Mouse (Mus musculus): ENCODE results near the gene Ipo9.

Gene Ipo9

DNA sequence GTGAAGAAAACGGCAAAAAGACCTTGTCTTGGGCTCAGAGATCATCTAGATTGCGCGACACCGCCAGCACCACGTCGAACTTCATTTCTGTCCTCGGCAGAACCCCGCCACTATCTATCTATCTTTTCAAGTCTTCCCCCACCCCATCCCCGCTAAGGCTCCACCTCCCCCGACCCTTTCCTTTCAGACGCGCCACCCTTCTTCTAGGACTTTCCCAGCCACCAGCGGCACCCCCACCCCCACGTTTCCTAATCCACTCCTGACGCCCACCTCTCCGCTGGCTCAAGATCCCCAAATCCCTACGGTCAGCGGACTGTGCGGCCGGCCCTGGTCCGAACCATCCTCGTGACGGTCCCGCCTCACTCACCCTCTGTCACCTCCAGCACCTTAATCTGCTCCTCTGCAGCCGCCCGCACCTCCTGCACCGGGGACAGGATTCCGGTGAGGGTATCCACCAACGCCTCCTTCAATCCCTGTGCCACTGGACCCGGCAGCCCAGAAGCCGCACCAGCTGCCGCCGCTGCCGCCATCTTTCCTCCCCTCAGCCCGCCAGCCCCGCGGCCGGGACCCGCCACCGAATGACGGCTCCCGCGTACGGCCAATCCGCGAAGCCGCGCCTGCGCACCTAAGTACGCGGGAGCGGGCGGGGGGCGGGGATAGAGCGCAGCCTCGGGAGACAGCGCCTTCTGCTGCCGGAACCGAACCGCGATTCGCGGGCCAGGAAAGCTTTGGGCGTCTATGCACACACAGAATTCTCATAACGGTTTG, at the start of gene Ipo9:
Ipo9 (minus strand) TSS at position 599 of the 768 bp plus-strand sequence.
- peak; percentile 85 to 86 for DNase-seq (ENCODE audit: low spot score in 2 of 2)

DNA sequence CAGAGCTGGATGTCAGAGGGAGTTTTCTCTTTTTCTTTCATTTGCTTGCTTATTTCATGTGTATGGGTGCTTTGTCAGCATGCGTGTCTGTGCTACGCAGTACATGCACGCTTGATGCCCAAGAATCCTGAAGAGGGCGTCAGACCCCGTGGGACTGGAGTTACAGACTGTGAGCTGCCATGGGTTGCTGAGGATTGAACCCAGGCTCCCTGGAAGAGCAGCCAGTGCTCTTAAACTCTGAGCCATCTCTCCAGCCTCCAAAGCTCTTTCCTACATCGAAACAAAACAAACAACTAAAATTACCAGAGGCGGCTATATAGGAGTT, 45.2 kb upstream of the Ipo9 start:
- DNase-seq (ENCODE audit: low spot score in 2 of 2), result no peak

DNA sequence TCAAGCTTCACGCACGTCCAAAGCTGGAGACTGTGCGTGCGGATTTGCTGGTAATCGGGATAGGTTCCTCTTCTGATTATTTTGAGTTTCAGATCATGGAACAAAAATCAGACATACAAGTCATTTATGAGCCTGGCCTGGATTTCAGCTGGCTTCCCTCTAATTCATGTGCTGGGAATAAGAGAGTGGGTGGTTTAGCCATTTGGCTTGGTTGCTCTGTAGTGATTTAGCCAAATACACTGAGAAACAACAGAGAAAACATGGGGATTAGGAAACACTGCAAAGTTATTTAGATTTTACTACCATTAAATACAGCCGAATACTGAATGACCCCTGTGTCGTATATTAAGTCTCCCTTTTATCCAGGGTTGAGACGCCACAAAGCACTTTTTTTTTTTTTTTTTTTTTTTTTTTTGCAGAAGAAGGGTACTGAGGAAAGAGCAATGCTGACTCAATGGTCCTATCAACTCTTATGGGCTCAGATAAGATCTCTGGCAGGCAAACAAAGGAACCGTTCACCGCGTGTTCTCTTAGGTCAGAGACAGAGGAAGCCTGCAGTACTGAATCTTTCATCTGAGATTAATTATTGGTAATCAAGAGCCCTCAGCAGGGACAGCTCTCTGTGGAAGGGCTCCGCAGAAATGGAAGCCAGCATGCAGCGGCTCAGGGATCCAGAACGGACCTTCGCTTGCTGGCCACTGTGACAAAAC, 44.7 kb upstream of the Ipo9 start:
- no peak for DNase-seq (ENCODE audit: low spot score in 2 of 2)

DNA sequence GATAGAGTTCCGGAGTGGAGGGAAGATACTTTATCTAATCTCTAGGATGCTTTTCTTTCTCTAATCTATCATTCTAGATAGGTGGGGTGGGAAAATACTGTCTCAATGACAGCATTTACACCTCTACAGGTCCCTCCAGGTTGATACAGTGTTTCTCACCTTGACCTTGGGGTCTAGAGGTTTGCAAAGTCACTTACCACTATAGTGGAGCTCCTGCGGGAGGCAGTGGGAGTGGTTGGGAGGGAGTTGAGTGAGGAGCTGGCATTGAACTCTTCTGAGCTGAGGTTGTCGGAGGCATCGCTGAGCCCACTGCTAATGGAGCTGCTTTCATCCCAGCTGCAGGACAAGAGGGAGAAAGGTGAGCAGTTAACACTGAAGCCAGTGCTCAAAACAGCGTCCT, 42.2 kb upstream of the Ipo9 start:
- DNase-seq (ENCODE audit: low spot score in 2 of 2), result no peak

DNA sequence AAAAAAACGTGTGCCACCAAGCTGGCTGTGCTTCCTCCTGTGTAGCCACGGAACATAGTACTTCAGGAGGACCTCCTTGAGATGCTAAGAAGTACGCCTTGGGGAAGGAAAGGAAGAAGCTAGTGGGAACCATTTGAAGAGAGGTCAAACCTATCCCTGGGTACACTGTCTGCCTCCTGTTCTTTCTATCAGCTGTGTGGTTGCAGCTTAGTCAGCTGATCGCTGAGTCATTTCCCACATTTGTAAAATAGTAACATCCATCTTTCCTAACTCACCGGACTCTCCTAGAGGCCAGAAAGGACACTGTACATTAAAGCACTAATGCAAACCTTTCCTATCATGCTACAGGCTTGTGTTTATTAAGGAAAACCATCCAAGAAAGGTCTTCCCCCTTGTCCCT, 41.4 kb upstream of the Ipo9 start:
- no peak for DNase-seq (ENCODE audit: low spot score in 2 of 2)

DNA sequence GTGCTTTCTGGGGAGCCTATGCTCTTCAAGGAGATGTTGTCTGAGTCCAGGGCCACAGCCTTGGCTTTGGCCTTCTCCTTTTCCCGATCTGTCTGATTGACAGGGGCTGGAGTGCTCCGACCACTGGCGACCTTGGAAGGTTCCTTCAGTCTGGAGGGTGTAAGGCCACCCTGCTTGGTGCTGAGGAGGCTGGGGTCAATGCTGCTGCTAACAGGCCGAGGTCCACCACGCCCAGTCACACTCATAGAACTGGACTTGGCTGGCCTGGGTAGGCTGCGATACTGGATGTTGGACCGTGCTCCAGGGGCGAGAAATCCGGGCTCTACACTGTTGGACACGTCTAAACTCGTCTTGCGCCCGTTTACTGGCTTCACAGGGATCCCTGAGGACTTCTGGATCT, 40.2 kb upstream of the Ipo9 start:
- DNase-seq (ENCODE audit: low spot score in 2 of 2), result no peak

DNA sequence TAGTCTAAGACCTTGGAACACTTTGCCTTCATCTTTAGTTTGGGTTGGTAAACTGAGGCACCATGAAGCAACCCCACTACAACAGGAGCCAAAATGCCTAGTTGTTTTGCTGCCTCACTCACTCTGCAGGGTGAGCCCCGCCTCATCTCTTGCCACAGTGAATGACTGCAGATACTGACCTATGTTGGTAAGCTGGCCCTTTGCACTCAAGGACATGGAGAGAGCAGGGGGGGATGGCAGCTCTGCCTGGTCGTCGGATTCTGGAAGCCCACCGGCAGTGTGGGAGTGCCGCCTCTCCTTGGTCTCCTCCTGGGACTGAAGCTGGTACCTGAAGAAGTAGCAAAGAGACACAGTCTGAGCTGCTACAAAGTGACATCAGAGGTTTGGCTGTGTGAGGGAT, 37.2 kb upstream of the Ipo9 start:
- DNase-seq (ENCODE audit: low spot score in 2 of 2), result no peak

DNA sequence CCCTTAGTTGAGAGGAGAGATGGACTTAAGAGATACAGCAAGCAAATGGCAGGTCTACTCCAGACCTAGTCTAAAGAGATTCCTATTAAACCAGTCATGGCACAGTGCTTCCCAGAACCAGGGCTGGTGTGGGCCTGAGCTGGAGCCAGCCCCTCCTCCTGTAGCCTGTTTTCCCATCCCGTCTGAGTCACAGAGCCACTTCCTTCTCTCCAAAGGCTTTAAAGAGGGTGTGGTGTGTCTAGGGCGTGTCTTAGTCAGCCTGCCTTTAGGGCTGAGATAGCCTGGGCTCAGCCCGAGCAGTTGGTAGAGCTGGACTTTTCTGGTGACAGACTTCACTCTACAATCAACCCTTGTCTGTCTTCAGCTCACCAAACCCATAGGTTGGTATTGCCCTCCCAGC, 36.6 kb upstream of the Ipo9 start:
- no peak for DNase-seq (ENCODE audit: low spot score in 2 of 2)

DNA sequence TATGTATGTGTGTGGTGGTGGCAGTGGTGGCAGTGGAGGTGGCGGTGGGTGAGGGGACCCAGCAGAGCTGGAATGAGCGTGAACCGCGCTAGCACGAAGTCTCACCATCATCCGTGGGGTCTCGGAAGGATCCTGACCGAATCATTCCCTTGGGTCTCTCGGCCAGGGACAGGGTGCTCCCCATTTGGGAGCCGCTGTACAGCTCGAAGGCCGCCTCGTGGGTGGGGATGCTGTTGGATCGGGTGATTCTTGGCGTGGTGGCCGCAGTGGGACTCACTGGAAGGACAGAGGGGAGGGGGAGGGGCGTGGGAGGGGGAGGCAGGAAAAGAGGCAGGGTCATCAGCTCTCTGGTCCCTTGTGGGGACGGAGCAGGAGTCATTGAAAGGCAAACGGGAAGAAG, 35.4 kb upstream of the Ipo9 start:
- no peak for DNase-seq (ENCODE audit: low spot score in 2 of 2)

DNA sequence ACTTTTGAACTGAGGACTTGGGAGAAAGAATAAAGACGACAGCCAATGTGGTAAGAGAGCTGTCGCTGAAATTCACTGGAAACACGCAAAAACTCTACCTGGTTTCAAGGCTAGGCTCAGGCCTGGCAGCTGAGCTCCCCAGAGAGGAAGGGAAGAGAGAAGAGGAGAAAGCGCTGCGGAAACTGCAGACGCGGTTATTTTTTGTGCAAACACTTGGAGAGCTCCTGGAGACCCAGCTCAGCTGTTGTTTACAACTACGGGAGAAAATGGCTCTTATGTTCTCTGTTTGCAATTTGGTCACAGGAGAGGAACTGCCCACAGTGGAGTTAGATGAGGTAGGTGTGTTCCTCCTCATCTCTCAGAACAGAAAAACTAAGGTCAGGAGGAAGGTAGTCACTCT, 32.4 kb upstream of the Ipo9 start:
- no peak for DNase-seq (ENCODE audit: low spot score in 2 of 2)

DNA sequence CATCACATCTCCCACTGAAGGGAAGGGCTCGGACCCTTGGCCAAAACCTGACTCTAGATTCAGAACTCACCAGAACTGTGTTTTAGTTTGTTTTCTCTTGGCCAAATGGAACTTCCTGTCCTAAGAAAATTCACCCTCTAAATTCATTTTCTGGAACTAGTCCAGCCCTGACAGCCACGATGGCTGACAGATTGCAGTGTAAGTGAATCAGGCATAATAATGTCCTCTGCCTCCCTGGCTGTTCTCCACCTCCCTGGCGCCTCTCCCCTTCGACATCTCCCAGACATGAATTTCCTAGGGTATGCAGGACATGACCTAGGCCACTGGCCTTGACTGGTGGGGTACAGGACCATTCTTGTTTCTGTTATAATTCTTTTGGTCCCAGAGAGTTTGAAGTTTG, 32.0 kb upstream of the Ipo9 start:
- DNase-seq (ENCODE audit: low spot score in 2 of 2), result no peak

DNA sequence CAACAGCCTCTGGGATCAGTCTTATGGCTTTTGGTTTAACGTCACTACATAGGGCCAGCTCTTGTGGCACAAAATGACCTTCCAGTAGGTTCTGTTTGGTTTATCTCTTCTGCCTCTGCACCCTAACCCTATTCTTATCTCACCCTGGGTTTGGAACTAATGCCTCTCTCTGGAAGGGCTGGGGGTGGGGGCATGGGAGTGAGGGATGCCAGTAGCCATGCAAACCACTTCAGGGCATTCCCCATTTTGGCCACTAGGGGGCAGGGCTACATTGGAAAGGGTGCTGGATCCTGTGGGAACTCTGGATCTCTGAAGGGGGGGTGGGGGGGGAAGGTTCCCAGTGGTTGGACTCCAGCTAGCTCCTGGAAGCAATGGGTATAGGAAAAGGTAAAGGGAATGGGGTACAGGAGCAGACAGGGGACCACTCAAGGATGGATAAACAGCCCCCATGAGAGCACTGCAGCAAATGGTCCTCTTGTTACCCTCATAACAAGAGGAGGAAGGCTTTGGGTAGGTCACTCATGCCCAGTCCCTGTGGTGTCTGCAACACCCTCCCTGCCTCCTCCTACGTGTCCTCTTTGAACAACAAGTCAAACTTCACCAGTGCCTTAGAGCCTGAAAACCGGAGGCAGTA, 30.9 kb upstream of the Ipo9 start:
- peak; percentile 70 to 73 for DNase-seq (ENCODE audit: low spot score in 2 of 2)

DNA sequence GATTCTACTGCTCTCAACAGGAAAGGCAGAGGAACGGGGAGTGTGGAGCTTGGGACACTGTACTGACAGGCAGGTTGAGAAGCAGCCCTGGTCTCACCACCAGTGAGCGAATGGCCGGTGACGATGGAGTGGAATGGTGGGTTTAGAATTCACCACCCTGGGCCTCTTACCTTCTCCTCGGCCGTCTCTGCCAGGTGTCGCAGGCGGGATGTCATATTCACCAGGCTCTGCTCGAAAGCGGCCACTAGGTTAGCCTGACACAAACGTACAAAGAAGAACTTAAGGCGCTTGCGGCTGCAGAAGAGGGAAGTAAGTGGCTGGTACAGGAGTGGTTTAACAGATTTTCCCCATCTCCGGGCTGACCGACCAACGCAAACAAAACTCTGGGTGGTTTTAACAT, 30.2 kb upstream of the Ipo9 start:
- no peak for DNase-seq (ENCODE audit: low spot score in 2 of 2)

DNA sequence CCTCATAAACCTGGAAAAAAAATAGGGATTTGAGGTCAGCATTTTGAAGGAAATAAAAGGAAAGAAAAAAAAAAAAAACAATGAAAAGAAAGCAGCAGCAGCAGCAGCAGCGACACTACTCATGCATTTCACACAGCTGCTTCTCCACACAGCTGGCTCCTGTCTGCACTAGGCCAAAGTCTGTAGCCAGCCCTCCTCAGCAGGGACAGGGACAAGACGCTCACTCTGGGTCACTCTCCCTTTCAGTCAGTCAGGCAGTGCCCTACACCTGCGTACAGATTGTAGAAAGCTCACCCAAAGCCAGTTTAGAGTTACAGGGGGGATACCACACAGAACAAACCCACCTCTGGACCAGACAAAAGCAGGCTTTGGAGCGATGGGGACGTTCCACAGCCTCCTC, 27.6 kb upstream of the Ipo9 start:
- no peak for DNase-seq (ENCODE audit: low spot score in 2 of 2)

DNA sequence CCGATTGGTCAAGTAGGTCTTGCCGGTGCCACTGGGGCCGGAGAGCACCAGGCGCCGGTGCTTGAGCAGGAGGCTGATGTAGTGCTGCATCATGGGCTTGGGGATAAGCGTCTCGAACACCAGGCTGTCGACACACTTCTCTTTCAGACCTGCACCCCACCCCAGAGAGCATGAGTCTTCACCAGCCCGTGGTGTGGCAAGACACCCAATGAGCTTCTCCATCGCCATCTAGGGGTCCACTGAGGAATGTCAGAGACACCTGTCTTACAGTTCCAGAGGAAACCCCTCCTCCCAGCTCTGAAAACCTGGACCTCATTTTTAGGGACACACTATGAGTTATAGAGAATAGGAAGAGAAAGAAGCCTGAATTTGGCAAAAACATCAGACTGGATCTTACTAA, 22.0 kb upstream of the Ipo9 start:
- peak in 1 of 2 experiments; percentile 33 for DNase-seq (ENCODE audit: low spot score in 2 of 2)

DNA sequence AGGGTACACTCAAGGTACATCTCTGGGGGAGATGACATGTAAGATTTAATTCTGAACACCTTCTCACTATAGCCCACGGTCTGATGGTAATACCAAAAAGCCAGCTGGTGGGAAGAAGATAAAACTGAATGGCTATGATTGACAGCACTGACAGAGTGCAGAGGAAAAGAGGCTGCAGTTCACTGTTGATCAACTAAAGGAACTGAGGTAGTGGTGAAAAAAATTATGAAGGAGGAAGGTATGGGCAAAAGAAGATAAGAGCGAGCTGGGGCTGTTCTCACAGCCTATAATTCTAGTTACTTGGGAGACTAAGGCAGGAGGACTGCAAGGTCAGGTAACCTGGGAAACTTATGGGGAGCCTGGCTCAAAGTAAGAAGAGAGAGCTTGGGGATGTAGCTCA, 21.1 kb upstream of the Ipo9 start:
- DNase-seq (ENCODE audit: low spot score in 2 of 2), result no peak

DNA sequence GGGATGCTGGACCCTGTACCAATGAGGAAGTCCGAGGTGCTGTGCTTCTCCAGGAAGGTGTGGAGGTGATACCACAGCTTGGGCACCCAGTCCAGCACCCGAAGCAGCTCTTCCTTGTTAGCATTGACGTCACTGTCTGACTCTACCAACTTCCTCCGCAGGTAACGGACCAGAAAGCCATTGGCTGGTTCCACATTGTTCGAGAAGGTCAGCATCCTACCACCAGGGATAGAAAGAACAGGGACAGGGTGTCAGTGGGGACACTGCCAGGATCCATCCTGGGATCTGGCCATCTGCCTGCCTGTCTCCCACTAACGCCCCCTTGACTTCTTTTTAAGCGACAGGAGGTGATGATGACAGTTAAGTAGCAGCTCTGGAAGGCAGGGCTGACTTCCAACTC, 19.6 kb upstream of the Ipo9 start:
- DNase-seq (ENCODE audit: low spot score in 2 of 2), result no peak

DNA sequence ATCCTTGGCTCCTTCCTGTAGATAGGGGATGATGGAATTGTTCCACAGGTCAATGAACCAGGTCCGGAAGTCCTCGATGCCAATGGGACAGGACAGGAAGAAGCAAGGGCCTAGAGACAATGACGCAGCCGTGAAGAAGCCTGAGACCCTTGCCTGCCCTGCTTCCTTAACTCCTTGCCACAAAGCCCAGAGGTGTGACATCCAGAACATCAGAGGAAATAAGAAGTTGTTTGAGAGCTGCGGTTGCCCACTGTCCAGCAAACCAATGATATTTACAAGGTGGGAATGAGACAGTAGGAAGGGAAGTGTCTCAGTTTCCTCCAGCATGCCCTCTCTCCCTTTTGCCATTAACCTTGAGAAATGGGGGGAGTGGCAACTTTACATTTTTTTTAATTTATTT, 18.6 kb upstream of the Ipo9 start:
- no peak for DNase-seq (ENCODE audit: low spot score in 2 of 2)

DNA sequence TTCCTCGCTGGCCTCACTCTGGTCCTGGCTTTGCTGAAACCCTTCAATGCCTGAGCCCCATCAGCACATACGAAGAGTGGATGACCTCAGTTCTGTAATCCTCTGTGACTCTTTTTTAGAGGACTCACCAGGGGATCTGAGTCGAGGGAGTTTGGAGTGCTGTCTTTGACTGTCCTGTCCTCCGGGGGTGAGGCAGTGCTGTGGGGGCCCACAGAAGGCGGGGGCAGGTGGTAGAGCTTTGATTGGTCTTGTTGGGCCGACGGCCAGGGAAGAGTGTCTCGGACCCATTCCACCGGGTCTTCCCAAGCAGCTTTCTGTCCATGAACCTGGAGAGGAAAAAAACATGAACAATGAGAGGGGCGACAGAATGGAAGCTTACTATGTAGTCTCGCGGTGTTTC, 13.2 kb upstream of the Ipo9 start:
- DNase-seq (ENCODE audit: low spot score in 2 of 2), result no peak

DNA sequence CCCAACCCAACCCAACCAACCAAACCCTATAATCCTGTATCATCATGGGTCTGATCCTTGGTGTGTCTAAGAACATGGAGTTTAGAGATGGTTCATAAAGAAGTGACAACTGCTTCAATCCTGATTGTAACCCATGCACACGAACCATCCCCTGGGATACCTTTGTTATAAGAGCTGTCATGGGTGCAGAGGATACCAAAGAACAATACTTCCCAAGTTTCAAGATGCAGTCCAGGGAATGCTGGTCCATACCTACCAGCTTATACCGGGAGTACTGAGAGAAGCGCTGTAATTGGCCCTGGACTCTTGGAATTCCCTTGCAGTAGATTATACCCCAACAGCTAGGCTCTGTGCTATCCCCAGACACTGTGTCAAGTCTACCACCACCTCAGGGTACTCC, 11.6 kb upstream of the Ipo9 start:
- DNase-seq (ENCODE audit: low spot score in 2 of 2), result no peak

DNA sequence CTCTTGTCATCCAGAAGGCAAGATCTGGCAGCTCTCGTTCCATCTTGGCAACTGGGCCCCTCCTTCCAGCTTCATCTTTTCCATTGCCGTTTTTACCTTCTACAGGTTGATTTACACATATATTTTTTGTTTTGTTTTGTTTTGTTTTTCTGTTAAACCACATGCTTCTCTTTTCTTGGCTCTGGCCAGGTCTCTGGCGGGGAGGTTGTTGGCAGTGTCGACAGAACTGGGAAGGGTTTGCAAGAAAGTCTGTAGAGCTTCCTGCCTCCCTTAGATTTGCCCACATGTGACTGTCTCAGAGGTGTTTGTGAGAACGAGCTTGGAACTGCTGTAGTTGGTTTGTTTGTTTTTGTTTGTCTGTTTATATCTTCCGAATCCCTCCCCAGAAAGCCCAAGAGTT, 10.7 kb upstream of the Ipo9 start:
- DNase-seq (ENCODE audit: low spot score in 2 of 2), result no peak

DNA sequence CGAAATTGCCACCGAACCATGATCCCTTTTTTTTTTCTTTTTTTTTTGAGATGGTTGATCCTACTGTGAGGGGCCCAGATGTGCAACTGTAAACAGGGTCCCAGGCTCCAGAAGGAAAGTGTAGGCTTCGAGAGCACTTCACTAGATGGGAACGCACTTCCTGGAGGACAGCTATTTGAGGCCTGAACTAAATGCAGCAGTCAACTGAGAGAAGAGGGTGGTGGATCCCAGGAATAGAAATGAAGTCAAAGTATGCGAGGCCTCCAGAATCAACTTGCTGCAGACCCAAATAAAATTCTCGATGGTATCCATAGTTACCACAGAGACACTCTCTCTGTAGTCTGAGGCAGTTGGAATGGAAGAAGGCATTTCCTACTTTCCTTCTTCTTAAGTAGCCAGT, 8.5 kb upstream of the Ipo9 start:
- DNase-seq (ENCODE audit: low spot score in 2 of 2), result no peak

DNA sequence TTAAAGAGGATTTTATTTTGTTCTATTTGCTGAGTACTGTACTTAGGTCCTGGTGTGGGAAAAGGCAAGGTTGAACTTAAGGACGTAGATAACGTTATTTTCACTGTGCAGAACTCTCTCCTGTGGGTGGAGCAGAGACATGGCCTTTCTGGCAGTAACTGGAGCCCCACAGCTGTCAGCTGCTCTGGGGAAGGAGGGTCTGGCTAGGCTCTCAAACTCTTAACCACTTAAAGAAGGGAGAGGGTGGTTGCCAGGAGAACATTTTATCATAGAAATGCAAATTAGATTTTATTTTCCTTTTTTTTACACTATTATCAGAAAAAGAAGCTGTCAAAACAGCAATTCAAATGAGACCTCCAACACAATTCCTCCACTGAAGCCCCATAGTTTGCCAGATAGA, 5.5 kb upstream of the Ipo9 start:
- no peak for DNase-seq (ENCODE audit: low spot score in 2 of 2)

DNA sequence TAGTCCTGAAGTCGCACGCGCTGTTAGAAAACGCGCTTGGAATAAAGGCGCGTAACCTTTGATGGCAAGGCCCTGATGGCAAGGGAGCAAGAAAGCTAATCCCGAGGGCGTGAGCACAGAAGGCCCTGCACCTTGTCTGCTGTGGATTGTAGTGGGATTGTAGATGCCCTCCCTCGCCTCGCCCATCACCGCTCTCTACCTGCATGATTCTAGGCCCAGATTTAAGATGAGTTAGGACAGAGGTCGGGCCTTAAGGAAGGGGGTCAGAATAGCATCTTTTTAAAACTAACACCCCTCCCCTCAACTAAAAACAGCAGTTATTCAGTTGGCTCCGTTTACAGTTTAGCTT, 344 bp upstream of the Ipo9 start:
- DNase-seq (ENCODE audit: low spot score in 2 of 2), result no peak
